Mouse (Mus musculus) neural tube, embryonic 15.5 days (tissue): ENCODE measurements around the gene Helb. TPM values are rescaled to one million over a fixed set of nuclear protein-coding genes. Genes with fewer than 3 reads are reported as not detected.

ENCODE experiments used
- ATAC-seq: fragments of 200-750 bp; cut with Nextera tagmentation; 2 replicates; pipeline ENCODE4 v1.8.0; 2017; ENCODE audit warnings: mild to moderate bottlenecking, moderate TSS enrichment, moderate library complexity; ENCODE audit not compliant: low FRiP score
- H3K27ac ChIP-seq: fragments of 300-500 bp; sonication (generic); replicated peaks from 2 replicates; pipeline ENCODE4 v1.5.1; 2015; ENCODE audit warnings: mild to moderate bottlenecking, inconsistent platforms
- H3K27me3 ChIP-seq: fragments of 300-500 bp; sonication (generic); replicated peaks from 2 replicates; pipeline ENCODE4 v1.6.1; 2015; ENCODE audit warnings: inconsistent platforms
- H3K36me3 ChIP-seq: fragments of 300-500 bp; sonication (generic); 2 replicates; pipeline ENCODE4 v1.6.1; 2015; ENCODE audit warnings: inconsistent platforms
- H3K4me1 ChIP-seq: fragments of 300-500 bp; sonication (generic); 2 replicates; pipeline ENCODE4 v1.6.1; 2015; ENCODE audit warnings: inconsistent platforms
- H3K4me2 ChIP-seq: fragments of 300-500 bp; sonication (generic); 2 replicates; pipeline ENCODE4 v1.6.1; 2015; ENCODE audit warnings: inconsistent platforms, mild to moderate bottlenecking, moderate library complexity
- H3K4me3 ChIP-seq: fragments of 300-500 bp; sonication (generic); replicated peaks from 2 replicates; pipeline ENCODE4 v1.5.1; 2015; ENCODE audit warnings: mild to moderate bottlenecking, inconsistent platforms
- H3K9ac ChIP-seq: fragments of 300-500 bp; sonication (generic); replicated peaks from 2 replicates; pipeline ENCODE4 v1.6.1; 2015; ENCODE audit warnings: mild to moderate bottlenecking, inconsistent platforms
- H3K9me3 ChIP-seq: fragments of 300-500 bp; sonication (generic); replicated peaks from 2 replicates; pipeline ENCODE4 v1.6.1; 2016; ENCODE audit warnings: inconsistent platforms
- WGBS: fragments of 180-500 bp; shearing (Covaris S2); methylation state at CpG from one replicate; pipeline ENCODE4 v1.1.7; 2015; ENCODE audit warnings: mixed read lengths; 5-methylcytosine and 5-hydroxymethylcytosine counted together
- polyA plus RNA-seq: library from polyadenylated mRNA; unstranded; fragments of >200 nt; fragmentation: Nextera tagmentation; extraction: Ambion mirVana; gene quantifications from 2 replicates; pipeline ENCODE4 v1.2.1, GENCODE M21; 2015

Helb gene
- polyA plus RNA-seq, 1 experiment from 2014 or later, result 2.6 TPM

DNA sequence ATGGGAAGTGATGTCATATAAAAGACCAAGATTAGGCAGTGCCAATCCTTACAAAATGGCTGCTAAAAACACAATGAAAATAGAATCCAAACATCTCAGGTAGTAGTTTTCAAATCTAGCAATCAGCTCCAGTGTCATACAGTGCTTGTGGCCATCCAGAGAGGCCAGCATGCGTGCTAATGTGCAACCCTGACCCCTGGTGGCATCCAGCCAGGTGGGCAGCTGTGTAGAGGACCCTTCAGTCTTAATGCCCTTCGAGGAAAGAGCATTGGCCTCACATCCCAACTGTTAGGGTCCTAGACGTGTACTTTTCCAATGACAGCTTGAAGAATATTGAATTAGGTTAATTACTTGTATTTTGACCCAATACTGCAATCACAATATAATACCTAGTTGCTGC, 34.9 kb downstream of the Helb start:
- ATAC-seq, result no peak
- no peak overlapping the region for H3K9ac ChIP-seq
- no peak overlapping the region for H3K4me3 ChIP-seq
- no peaks in the 10 kb centered on the region for H3K27me3 ChIP-seq
- H3K4me2 ChIP-seq, result no peak overlapping the region
- no peak overlapping the region for H3K27ac ChIP-seq
- WGBS, result 77% methylated on average over 3 of the region's 3 CpGs
- peaks cover 44% of the 10 kb centered on the region for H3K36me3 ChIP-seq
- H3K4me1 ChIP-seq, result no peaks in the 10 kb centered on the region
- no peaks in the 10 kb centered on the region for H3K9me3 ChIP-seq

DNA sequence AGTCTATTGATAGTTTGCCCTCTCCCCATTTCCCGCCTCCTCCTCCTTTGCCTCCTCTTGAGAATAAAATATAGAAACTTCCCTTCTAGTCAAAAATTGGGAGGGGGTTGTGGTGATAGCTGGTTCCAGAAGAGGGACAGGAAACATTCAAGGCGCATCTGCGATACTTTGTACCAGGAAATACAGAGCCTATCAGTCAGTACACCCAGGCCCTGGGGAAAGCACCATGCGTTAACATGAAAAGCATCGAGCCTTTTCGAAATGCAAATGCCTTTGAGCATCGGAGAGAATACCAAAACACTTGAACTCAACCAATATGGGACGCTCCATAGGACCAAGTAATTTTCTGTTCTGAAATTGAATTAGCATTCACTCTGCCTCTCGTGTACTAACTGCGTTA, 46.5 kb downstream of the Helb start:
- 83% methylated on average over 10 of the region's 10 CpGs for WGBS
- H3K4me1 ChIP-seq, result no peaks in the 10 kb centered on the region
- H3K4me3 ChIP-seq, result no peak overlapping the region
- H3K9ac ChIP-seq, result no peak overlapping the region
- H3K27ac ChIP-seq, result no peak overlapping the region
- no peak for ATAC-seq
- no peak overlapping the region for H3K4me2 ChIP-seq
- H3K36me3 ChIP-seq, result 0 out of 2 replicates have a peak, but pooled peaks cover 7% of the 10 kb centered on the region
- no peaks in the 10 kb centered on the region for H3K9me3 ChIP-seq
- no peaks in the 10 kb centered on the region for H3K27me3 ChIP-seq

DNA sequence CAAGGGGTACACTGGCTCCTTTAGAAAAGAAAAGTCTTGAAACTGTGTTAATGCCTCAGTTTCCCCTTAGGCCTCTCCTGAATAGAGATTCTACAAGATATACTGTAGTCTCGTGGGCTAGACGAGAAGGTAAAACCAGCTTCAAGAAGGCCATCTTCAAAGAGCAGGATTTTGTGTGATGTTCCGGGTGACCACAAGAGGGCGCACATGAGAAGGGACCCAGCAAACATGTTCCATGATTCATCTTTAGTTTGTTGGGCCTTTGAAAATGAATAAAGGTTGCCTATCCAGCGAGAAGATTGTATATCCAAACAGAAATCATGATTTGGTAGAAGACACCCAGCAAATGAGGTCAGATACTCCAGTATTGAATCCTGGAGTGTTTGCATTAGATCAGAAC, 48.4 kb downstream of the Helb start:
- no peak overlapping the region for H3K4me3 ChIP-seq
- H3K9me3 ChIP-seq, result no peaks in the 10 kb centered on the region
- 0 out of 2 replicates have a peak, but pooled peaks cover 7% of the 10 kb centered on the region for H3K36me3 ChIP-seq
- WGBS, result 27% methylated on average over 5 of the region's 5 CpGs
- no peak overlapping the region for H3K4me2 ChIP-seq
- H3K27me3 ChIP-seq, result no peaks in the 10 kb centered on the region
- H3K27ac ChIP-seq, result no peak overlapping the region
- no peak overlapping the region for H3K9ac ChIP-seq
- no peaks in the 10 kb centered on the region for H3K4me1 ChIP-seq
- no peak for ATAC-seq

DNA sequence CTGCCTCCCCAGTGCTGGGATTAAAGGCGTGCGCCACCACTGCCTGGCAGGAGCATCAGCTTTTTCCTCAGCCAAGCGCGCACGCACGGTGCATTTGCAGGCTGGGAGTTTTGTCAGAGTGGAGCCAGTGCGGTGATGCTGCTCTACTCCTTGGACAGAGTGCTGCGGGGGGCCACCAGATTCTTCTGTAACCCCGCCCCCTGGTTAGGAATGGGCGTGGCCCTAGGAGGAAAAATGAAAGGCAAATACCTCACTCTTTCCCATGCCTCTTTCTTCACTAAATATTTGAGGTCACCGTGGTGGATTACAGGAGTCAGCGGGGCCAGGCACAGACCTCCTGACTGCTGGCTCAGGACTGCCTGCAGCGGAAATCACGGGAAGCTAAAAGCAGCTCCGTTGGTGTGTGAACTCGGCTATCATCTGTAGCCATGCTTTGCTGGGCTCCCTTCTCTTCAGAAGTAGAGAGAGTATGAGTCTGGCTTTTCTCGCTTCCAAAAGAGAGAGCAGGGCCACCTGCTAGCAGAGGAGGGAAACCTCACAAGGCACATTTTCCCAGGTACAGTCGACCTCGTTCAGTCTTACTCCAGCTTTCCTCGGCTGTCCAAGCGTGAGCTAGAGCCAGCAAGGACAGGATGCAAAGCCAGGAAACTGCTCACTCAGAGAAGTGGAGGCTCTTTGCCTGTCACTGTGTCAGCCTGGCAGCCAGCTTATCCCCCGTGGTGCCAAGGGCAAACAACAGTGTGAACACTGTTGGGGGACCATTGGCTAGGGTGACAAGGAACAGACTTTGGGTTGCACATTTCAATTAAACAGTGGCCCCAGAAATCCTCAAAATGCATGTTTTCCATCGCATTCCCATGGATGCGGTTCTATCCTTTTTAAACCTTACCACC, 51.3 kb downstream of the Helb start:
- H3K4me2 ChIP-seq, result no peak overlapping the region
- H3K36me3 ChIP-seq, result 0 out of 2 replicates have a peak, but pooled peaks cover 9% of the 10 kb centered on the region
- ATAC-seq, result no peak
- no peak overlapping the region for H3K4me3 ChIP-seq
- H3K9ac ChIP-seq, result no peak overlapping the region
- no peaks in the 10 kb centered on the region for H3K9me3 ChIP-seq
- no peak overlapping the region for H3K27ac ChIP-seq
- H3K27me3 ChIP-seq, result no peaks in the 10 kb centered on the region
- WGBS, result 87% methylated on average over 24 of the region's 24 CpGs
- no peaks in the 10 kb centered on the region for H3K4me1 ChIP-seq

DNA sequence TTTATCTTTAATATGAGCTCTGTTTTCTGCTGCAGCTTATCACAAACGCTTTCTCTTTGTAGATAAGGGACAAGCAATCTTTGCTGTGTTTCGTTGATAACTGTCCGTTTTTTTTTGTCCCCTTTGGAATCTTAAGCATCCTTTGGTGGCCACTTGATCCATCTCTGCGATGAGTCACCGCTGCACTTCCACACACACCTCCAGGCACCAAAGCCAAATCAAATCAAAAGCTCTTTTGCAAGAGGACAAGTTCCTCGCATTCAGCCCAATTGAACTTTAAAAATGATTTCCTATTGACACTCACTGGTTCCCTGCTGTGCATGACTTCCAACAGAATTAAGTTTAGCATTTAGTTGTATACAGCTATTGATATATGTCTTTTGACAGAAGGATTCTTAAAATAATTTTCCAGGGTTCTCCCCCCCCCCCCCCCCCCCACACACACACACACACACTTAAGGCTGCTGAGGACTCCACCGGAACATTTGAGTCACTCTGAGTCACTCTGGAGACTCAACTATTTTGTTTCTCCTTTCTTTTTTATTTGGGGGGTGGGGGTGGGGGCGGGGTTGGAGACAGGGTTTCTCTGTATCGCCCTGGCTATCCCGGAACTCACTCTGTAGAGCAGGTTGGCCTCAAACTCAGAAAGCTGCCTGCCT, 52.1 kb downstream of the Helb start:
- no peak for ATAC-seq
- no peak overlapping the region for H3K27ac ChIP-seq
- no peak overlapping the region for H3K4me2 ChIP-seq
- no peaks in the 10 kb centered on the region for H3K9me3 ChIP-seq
- H3K9ac ChIP-seq, result no peak overlapping the region
- no peaks in the 10 kb centered on the region for H3K4me1 ChIP-seq
- H3K36me3 ChIP-seq, result 0 out of 2 replicates have a peak, but pooled peaks cover 13% of the 10 kb centered on the region
- no peaks in the 10 kb centered on the region for H3K27me3 ChIP-seq
- no peak overlapping the region for H3K4me3 ChIP-seq
- WGBS, result 87% methylated on average over 10 of the region's 10 CpGs

DNA sequence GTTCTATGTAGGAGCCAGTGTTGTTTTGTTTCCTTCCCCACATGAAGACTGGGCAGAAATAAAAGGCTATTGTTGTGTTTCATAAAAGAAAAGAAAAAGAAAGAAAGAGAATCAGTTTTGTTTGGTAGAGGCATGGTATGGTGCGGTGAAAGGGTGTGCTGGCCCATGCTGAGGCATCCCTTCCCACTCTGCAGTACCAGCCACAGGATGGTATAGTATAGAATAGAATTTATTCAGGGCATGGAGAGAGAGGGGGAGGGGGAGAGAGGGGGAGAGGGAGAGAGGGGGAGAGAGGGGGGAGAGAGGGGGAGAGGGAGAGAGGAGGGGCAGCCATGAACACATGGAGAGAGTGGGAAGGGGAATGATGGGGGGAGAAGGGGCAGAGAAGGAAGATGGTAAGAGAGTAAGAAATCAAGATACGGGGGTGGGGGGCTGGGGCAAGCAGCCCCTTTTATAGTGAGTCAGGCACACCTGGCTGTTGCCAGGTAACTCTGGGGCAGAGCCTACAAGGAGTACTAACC, 68.0 kb downstream of the Helb start:
- no peak overlapping the region for H3K9ac ChIP-seq
- WGBS, result 44% methylated on average over 2 of the region's 2 CpGs
- no peak for ATAC-seq

DNA sequence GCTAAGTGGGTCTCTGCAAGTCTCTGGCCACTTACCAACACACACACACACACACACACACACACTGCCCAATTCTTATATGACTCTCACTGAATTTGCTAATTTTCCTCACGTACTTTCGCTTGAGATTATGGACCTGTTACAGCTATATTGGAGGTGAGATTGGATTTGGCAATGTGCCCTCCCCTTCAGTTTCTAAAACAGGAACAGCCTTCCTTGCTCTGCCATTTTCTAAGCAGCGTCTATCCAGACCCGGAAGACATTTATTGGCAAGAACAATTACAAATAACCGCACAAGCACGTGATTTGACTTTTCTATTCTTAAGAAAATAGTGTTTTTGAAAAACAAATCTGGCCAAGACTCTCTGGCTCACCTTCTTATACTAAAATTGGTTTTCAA, 68.5 kb downstream of the Helb start:
- ATAC-seq, result no peak
- no peaks in the 10 kb centered on the region for H3K27me3 ChIP-seq
- H3K4me2 ChIP-seq, result no peak overlapping the region
- H3K36me3 ChIP-seq, result peaks cover 7% of the 10 kb centered on the region; the same call in 1 of the 2 replicates
- H3K4me1 ChIP-seq, result no peaks in the 10 kb centered on the region
- H3K27ac ChIP-seq, result no peak overlapping the region
- H3K9me3 ChIP-seq, result no peaks in the 10 kb centered on the region
- no peak overlapping the region for H3K9ac ChIP-seq
- no peak overlapping the region for H3K4me3 ChIP-seq
- 64% methylated on average over 6 of the region's 6 CpGs for WGBS

More for the DNA sequence above, 68.0 kb downstream of the Helb start:
- no peak overlapping the region for H3K4me3 ChIP-seq
- H3K4me1 ChIP-seq, result no peaks in the 10 kb centered on the region
- no peaks in the 10 kb centered on the region for H3K9me3 ChIP-seq
- no peak overlapping the region for H3K4me2 ChIP-seq
- H3K27ac ChIP-seq, result no peak overlapping the region
- peaks cover 8% of the 10 kb centered on the region; the same call in 1 of the 2 replicates for H3K36me3 ChIP-seq
- no peaks in the 10 kb centered on the region for H3K27me3 ChIP-seq

DNA sequence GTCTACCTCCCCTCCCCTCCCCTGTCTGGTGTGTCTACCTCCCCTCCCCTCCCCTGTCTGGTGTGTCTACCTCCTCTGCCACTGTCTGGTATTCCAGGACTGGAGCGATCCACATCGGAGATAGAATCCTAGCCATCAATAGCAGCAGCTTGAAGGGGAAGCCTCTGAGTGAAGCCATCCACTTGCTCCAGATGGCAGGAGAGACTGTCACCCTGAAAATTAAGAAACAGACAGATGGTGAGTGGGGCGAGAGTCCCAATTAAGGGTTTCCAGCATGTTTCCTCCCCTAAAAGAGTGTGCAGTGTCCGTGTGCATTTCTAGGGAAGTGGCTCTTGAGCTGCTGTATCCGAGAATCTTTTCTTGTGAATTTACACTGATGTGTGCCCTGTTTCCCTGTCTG, 74.6 kb downstream of the Helb start:
- WGBS, result 79% methylated on average over 5 of the region's 5 CpGs

DNA sequence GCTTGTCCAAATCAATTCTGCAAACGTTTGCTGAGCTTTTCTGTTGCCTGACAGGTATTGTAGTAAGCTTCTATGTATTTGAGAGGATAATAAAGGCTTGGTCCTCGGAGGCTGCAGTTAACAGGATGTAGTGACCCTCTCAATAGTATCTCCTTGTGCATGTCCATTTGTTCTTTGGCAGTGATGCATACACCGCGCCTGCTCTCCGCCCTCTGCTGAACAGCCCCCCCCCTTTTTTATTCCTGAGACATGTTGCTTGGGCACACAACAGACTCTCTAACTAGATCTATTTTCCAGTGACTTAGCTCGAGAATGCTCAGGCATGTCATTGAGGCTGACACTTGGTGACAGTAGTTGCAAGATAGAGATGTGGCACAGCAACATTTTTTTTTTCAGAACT, 77.0 kb downstream of the Helb start:
- Histone ChIP-seq H3K9me3 (no peaks in the 10 kb centered on the region), H3K4me1 (peaks cover 21% of the 10 kb centered on the region), H3K4me3 (no peak overlapping the region), H3K4me2 (peak overlapping the region; percentile 32), H3K9ac (no peak overlapping the region), H3K27me3 (no peaks in the 10 kb centered on the region), H3K36me3 (peaks cover 11% of the 10 kb centered on the region), H3K27ac (no peak overlapping the region)
- no peak for ATAC-seq
- WGBS, result 33% methylated on average over 6 of the region's 6 CpGs

More for the DNA sequence above, 74.6 kb downstream of the Helb start:
- Histone ChIP-seq H3K9ac (no peak overlapping the region), H3K4me2 (no peak overlapping the region), H3K9me3 (no peaks in the 10 kb centered on the region), H3K4me1 (peaks cover 16% of the 10 kb centered on the region), H3K27ac (no peak overlapping the region), H3K36me3 (peaks cover 11% of the 10 kb centered on the region), H3K4me3 (no peak overlapping the region), H3K27me3 (no peaks in the 10 kb centered on the region)
- no peak for ATAC-seq

DNA sequence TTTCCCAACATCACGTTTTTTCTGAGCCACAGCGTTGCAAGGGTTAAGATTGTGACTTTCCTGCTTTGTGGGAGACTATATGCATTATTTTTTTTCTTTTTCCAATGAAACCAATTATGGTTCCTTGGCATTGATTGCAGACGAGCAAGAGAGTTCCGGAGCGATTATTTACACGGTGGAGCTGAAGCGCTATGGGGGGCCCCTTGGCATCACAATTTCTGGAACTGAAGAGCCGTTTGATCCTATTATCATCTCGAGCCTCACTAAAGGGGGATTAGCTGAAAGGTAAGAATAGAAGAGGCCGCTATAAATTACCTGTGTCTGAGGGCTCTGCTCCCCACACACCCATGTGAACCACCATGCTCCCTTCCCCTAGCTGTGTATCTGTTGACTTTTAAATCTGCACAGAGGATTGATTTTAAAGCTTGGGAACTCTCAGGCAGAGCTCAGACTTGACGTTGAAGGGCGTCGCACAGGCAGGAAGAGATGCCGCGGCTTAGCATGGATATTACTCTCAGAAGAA, 77.5 kb downstream of the Helb start:
- Histone ChIP-seq H3K36me3 (peaks cover 11% of the 10 kb centered on the region), H3K4me1 (peaks cover 21% of the 10 kb centered on the region), H3K4me3 (no peak overlapping the region), H3K27me3 (no peaks in the 10 kb centered on the region), H3K27ac (no peak overlapping the region), H3K9me3 (no peaks in the 10 kb centered on the region), H3K4me2 (peak overlapping the region; percentile 32), H3K9ac (no peak overlapping the region)
- WGBS, result 33% methylated on average over 15 of the region's 15 CpGs
- no peak for ATAC-seq

DNA sequence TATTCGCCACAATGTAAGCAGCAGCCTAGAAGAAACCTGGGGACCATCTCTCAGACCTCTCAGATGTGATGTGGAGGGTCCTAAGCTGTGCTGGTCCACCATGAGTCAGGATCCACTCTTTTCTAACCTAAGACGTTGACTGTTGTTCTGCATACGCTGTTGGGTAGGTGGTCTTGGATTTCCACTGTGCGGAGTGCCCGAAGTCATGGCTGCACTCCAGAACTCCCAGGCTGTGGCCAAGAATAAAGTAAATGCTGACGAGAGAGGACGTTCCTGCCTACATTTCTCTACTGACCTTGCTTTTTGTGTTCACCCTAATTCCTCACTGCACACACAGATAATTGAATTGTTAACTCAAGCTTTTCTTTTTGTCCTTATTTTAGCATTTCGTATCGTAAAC, 78.9 kb downstream of the Helb start:
- Histone ChIP-seq H3K4me1 (peaks cover 21% of the 10 kb centered on the region), H3K27me3 (no peaks in the 10 kb centered on the region), H3K4me2 (no peak overlapping the region), H3K36me3 (peaks cover 6% of the 10 kb centered on the region; the same call in 1 of the 2 replicates), H3K9me3 (no peaks in the 10 kb centered on the region), H3K27ac (no peak overlapping the region), H3K9ac (no peak overlapping the region), H3K4me3 (no peak overlapping the region)
- ATAC-seq, result no peak
- WGBS, result 59% methylated on average over 9 of the region's 9 CpGs
